Mouse (Mus musculus) bone marrow, adult 2 months (tissue): Measurements from ENCODE around the gene Myef2. TPM values are rescaled to one million over a fixed set of nuclear protein-coding genes. Genes with fewer than 3 reads are reported as not detected.

Source experiments
- H3K27ac ChIP-seq: fragments of 200-500 bp; 2 replicates; pipeline ENCODE4 v1.5.1; 2012; ENCODE audit warnings: low read depth, mild to moderate bottlenecking, control low read depth, inconsistent platforms, low read length; ENCODE audit not compliant: control insufficient read depth, poor library complexity, insufficient read depth
- H3K4me1 ChIP-seq: fragments of 200-500 bp; 2 replicates; pipeline ENCODE4 v1.6.1; 2011; ENCODE audit warnings: low read length; ENCODE audit not compliant: control insufficient read depth, insufficient read depth
- H3K4me3 ChIP-seq: fragments of 200-500 bp; replicated peaks from 2 replicates; pipeline ENCODE3; 2011; ENCODE audit warnings: mild to moderate bottlenecking, low read depth, low read length, control low read depth; ENCODE audit not compliant: control insufficient read depth
- CTCF ChIP-seq: fragments of 200-500 bp; IDR thresholded peaks from 2 replicates; pipeline ENCODE4 v1.5.1; 2011; ENCODE audit warnings: low read length, control low read depth; ENCODE audit not compliant: control insufficient read depth, insufficient read depth
- POLR2A ChIP-seq: fragments of 200-500 bp; IDR thresholded peaks from 2 replicates; pipeline ENCODE4 v1.6.1; 2011; ENCODE audit warnings: low read depth, mild to moderate bottlenecking, control low read depth, low read length, borderline replicate concordance; ENCODE audit not compliant: control insufficient read depth
- WGBS: fragments of 180-500 bp; shearing (Covaris S2); methylation state at CpG from one replicate; pipeline ENCODE4 v1.1.7; 2018; 5-methylcytosine and 5-hydroxymethylcytosine counted together
- polyA plus RNA-seq: library from polyadenylated mRNA; stranded (reverse); fragments of >200 nt; gene quantifications from 2 replicates; pipeline ENCODE4 v1.2.4, GENCODE M21; 2011; ENCODE audit warnings: low replicate concordance; ENCODE audit not compliant: missing spikeins, insufficient read depth, insufficient read length

The Myef2 gene
- polyA plus RNA-seq, 1 experiment = 39.8 TPM

- WGBS = 5% methylated on average over 1 of the region's 1 CpGs
- H3K4me1 ChIP-seq = no peaks in the 10 kb centered on the region; the same call in 1 of the 2 replicates
- TF ChIP-seq CTCF = no peak
- no peak for TF ChIP-seq POLR2A
- H3K27ac ChIP-seq = no peak overlapping the region
- no peak overlapping the region for H3K4me3 ChIP-seq
These were observed 39.6 kb downstream of the Myef2 start for GRCm38 (mm10) chr2:125083879-125084278.

- no peak overlapping the region for H3K27ac ChIP-seq
- TF ChIP-seq POLR2A = no peak
- no peak for TF ChIP-seq CTCF
- no peaks in the 10 kb centered on the region; the same call in 1 of the 2 replicates for H3K4me1 ChIP-seq
- 75% methylated on average over 3 of the region's 3 CpGs for WGBS
- H3K4me3 ChIP-seq = no peak overlapping the region
These were observed 50.2 kb downstream of the Myef2 start for GRCm38 (mm10) chr2:125073056-125073780.

DNA sequence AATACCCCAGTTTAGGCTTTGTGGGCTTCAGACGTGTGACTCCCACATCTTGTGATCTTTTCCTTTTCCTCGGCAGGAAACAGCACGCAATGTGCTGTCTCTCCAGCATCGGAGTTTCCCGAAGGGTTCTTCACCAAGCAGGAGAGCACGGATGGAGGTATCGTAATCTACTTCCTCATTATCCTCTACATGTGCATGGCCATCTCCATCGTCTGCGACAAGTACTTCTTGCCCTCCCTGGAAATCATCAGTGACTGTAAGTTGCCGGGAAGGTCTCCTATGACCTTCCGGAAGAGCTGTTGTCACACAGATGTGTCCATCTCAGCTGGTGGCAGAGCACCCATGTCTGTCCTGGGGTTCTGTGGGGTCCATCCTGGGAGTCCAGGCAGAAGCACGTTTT, 54.8 kb downstream of the Myef2 start:
- H3K27ac ChIP-seq = no peak overlapping the region
- TF ChIP-seq POLR2A (no peak), CTCF (no peak)
- H3K4me1 ChIP-seq = no peaks in the 10 kb centered on the region; the same call in 1 of the 2 replicates
- 66% methylated on average over 12 of the region's 12 CpGs for WGBS
- no peak overlapping the region for H3K4me3 ChIP-seq

GRCm38 (mm10) chr2:125067894-125068293, 55.6 kb downstream of the Myef2 start, which contains the start of gene Slc24a5:
Gene Slc24a5, plus strand, starts transcription at chr2:125068124.
- Histone ChIP-seq H3K4me1 (no peaks in the 10 kb centered on the region), H3K27ac (0 out of 2 replicates have a peak within 1 kb of the TSS, but pooled peaks have one; percentile 7), H3K4me3 (no peak within 1 kb of the TSS)
- WGBS = 24% methylated on average over 10 of the region's 10 CpGs
- TF ChIP-seq CTCF (no peak), POLR2A (no peak)

GRCm38 (mm10) chr2:125067373-125067772, 56.1 kb downstream of the Myef2 start:
- 71% methylated on average over 7 of the region's 7 CpGs for WGBS
- Histone ChIP-seq H3K27ac (no peak overlapping the region), H3K4me3 (no peak overlapping the region), H3K4me1 (no peaks in the 10 kb centered on the region)
- TF ChIP-seq CTCF (no peak), POLR2A (no peak)

DNA sequence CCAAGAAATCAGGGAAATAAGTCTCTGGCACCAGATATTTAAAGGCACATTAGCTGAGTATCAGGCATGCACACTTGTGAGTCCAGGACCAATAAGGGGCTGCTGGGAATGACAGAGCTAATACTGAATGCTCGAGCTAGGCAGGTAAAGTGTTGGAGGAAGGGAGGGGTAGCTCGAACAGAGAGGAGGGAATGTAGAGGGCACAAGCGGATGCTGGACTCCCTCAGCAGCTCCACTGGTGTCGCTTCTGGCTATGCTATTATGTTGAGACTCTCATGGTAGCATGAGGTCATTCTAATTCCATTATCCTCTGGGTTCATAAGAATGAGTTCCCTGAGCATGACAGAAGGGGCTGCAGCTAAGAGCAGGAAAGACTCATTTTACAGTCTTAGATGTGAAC, 60.5 kb downstream of the Myef2 start:
- H3K4me1 ChIP-seq = no peaks in the 10 kb centered on the region
- WGBS = 69% methylated on average over 4 of the region's 4 CpGs
- H3K27ac ChIP-seq = no peak overlapping the region
- H3K4me3 ChIP-seq = no peak overlapping the region
- TF ChIP-seq CTCF = no peak
- no peak for TF ChIP-seq POLR2A

- Histone ChIP-seq H3K27ac (no peak overlapping the region), H3K4me3 (no peak overlapping the region), H3K4me1 (no peaks in the 10 kb centered on the region)
- TF ChIP-seq POLR2A = no peak
- no peak for TF ChIP-seq CTCF
- 80% methylated on average over 7 of the region's 7 CpGs for WGBS
These were observed 62.0 kb downstream of the Myef2 start for GRCm38 (mm10) chr2:125061451-125061850.

- WGBS = 18% methylated on average over 7 of the region's 7 CpGs
- H3K4me1 ChIP-seq = no peaks in the 10 kb centered on the region
- H3K4me3 ChIP-seq = no peak overlapping the region
- no peak overlapping the region for H3K27ac ChIP-seq
- no peak for TF ChIP-seq CTCF
- no peak for TF ChIP-seq POLR2A
These were observed 66.1 kb downstream of the Myef2 start for GRCm38 (mm10) chr2:125057250-125057815.

DNA sequence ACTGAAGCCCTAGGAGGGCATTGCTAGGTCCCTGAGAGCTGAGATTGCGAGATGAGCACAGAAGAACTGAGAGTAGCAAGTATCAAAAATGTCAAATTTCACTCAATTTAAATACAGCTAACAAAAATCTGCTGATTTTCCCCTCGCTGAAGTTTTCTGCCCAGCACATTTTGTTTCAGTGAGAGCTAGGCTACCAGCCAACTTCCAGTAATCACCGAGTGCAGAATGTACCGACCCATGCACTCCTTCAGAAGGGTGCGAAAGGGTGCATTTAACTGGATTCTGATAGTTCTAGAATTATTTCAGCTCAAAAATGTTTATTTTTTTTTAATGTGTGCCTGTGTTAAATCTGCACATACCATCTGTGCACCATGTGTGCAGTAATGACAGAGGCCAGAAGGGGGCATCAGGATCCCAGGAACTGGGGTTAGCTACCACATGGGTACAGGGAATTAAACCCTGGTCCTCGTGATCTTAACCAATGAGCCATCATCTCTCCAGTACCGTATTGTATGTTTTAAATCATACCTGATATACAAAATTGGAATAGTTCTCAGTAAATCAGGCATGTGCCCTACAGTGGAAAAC, 68.1 kb downstream of the Myef2 start:
- H3K4me3 ChIP-seq = no peak overlapping the region
- no peak for TF ChIP-seq CTCF
- TF ChIP-seq POLR2A = no peak
- 78% methylated on average over 7 of the region's 7 CpGs for WGBS
- no peaks in the 10 kb centered on the region for H3K4me1 ChIP-seq
- H3K27ac ChIP-seq = no peak overlapping the region

Other genes starting within 250 kb of the Myef2 start
- gene Slc24a5, start 55.5 kb downstream of the Myef2 start, polyA plus RNA-seq = 6.2 and 6.5 TPM in 2 replicates
- not detected in 2 replicates for gene Ctxn2, start 13.0 kb upstream of the Myef2 start, polyA plus RNA-seq
- gene Slc12a1, start 28.8 kb upstream of the Myef2 start, polyA plus RNA-seq = not detected in 2 replicates
- 93.9 and 94.2 TPM in 2 replicates for gene Dut, start 123.5 kb upstream of the Myef2 start, polyA plus RNA-seq